Mouse (Mus musculus): ENCODE results near the gene Shld2. TPM values are rescaled to one million over a fixed set of nuclear protein-coding genes. Genes with fewer than 3 reads are reported as not detected.

Shld2 gene
- polyA plus RNA-seq, 1 experiment from 2014 or later: 6.1 TPM

DNA sequence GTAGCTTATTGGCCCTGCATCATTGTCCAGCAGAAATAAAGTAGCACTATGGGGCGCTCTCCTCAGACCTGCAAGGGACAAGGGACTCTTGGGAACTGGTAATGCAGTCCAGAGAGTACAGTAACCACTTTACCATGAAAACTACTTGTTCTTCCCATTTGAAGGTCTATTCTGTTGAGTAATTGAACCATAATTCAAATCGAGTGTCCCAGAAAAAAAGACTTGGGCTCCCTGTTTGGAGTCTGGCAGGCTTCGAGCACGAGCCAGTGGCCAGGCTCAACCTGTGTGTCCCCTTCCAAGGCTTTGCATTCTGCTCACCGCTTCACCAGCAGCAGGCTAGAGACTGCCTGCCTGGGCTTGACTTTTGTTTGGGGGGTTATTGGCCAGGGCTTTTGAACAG, 34.1 kb upstream of the Shld2 start:
- no peaks in the 10 kb centered on the region for H3K27me3 ChIP-seq (ENCODE audit: insufficient read depth, poor library complexity, severe bottlenecking)
- peaks cover 56% of the 10 kb centered on the region for H3K36me3 ChIP-seq
- no peak for DNase-seq (ENCODE audit: low spot score)
- peaks cover 4% of the 10 kb centered on the region; the same call in 1 of the 2 replicates for H3K4me1 ChIP-seq (replicated peaks)
- no peak overlapping the region for H3K4me3 ChIP-seq
- WGBS: 88% methylated on average over 5 of the region's 5 CpGs
- H3K27ac ChIP-seq: no peak overlapping the region
- no peaks in the 10 kb centered on the region for H3K9me3 ChIP-seq

DNA sequence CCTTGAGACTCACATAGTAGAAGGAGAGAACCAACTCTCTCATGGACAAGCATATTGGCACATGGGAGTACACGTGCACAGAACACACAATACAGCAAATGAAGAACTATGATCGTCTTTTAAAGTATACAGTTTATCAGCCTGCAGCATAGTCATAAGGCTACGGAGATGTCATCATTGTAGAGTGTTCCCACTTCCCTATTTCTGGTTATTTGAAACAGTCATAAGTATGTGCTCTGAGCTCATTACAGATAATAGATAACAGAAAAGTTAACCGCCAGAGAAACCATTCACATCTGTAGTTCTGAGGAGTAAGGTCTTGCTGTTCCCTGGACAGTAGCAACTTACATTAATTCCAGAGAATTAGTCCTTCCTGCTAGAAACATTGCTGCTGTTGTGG, 32.8 kb upstream of the Shld2 start:
- no peak for DNase-seq (ENCODE audit: low spot score)
- H3K9me3 ChIP-seq: no peaks in the 10 kb centered on the region
- 94% methylated on average over 4 of the region's 4 CpGs for WGBS
- peaks cover 69% of the 10 kb centered on the region for H3K36me3 ChIP-seq
- H3K4me3 ChIP-seq: no peak overlapping the region
- H3K27me3 ChIP-seq (ENCODE audit: insufficient read depth, poor library complexity, severe bottlenecking): no peaks in the 10 kb centered on the region
- no peak overlapping the region for H3K27ac ChIP-seq
- peaks cover 4% of the 10 kb centered on the region; the same call in 1 of the 2 replicates for H3K4me1 ChIP-seq (replicated peaks)

DNA sequence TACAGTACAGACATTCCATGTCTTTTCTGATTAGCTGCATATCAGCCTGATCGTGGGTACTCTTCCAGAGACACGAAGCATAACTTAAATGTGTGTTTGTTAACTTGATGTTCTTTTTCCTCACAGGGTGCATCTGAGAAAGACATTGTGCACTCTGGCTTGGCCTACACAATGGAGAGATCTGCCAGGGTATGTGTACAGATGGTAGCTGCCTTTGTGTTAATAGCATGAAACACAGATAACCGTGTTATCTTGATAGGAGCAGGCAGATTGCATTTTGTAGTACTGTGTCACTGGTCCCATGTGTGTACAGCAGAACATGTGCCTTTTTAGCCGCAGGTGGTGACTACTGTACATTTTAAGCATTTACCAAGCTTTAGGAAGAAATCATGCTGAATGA, 31.7 kb upstream of the Shld2 start:
- Histone ChIP-seq H3K4me1 (replicated peaks) (peaks cover 4% of the 10 kb centered on the region; the same call in 1 of the 2 replicates), H3K27me3 (ENCODE audit: insufficient read depth, poor library complexity, severe bottlenecking) (no peaks in the 10 kb centered on the region), H3K9me3 (no peaks in the 10 kb centered on the region), H3K27ac (no peak overlapping the region), H3K36me3 (peaks cover 79% of the 10 kb centered on the region), H3K4me3 (no peak overlapping the region)
- 92% methylated on average over 4 of the region's 4 CpGs for whole genome bisulfite sequencing
- DNase-seq (ENCODE audit: low spot score): no peak

DNA sequence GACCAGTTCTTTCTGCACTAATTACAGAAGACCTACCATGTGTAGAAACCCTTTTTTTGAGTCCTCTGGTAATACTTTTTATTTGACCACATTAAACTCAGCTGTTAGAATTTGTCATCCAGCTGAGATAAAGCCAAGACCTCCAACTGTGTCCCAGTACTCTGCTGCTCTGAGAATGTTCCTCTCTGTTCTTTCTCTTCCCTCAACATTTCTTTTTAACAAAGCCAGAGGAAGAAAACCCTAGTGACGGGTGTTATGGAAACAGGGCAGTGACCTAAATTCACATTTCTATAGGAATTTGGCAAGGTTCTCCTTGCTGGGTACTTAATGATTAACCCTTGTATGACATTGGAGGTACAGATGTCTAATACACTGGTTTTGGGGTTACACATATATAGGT, 29.2 kb upstream of the Shld2 start:
- no peak for DNase-seq (ENCODE audit: low spot score)
- no peaks in the 10 kb centered on the region for H3K9me3 ChIP-seq
- H3K27ac ChIP-seq: no peak overlapping the region
- H3K36me3 ChIP-seq: peaks cover 95% of the 10 kb centered on the region
- H3K4me1 ChIP-seq (replicated peaks): no peaks in the 10 kb centered on the region
- no peak overlapping the region for H3K4me3 ChIP-seq
- WGBS: 74% methylated on average over 1 of the region's 1 CpGs
- H3K27me3 ChIP-seq (ENCODE audit: insufficient read depth, poor library complexity, severe bottlenecking): no peaks in the 10 kb centered on the region

DNA sequence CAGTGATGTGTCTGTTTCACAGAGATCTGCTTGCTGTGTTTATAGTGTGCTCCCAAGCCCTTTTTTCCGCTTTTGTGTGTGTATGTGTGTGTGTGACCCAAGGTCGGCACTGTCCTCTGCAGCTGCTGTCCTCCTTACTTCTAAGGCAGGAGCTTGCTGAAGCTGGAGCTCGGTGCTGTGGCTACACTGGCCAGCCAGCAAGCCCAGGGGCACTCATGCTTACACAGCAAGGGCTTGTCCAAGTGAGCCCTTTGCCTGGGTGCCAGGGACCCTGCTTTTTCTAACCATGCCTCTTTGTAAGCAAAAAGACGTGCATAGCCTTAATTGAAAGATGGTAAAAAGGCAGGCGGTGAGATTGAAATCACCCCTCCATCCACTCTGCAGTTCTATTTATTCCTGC, 22.2 kb upstream of the Shld2 start:
- 91% methylated on average over 5 of the region's 5 CpGs for WGBS
- Histone ChIP-seq H3K36me3 (peaks cover 96% of the 10 kb centered on the region), H3K4me3 (no peak overlapping the region), H3K27ac (no peak overlapping the region), H3K27me3 (ENCODE audit: insufficient read depth, poor library complexity, severe bottlenecking) (no peaks in the 10 kb centered on the region), H3K4me1 (replicated peaks) (no peaks in the 10 kb centered on the region), H3K9me3 (no peaks in the 10 kb centered on the region)
- DNase-seq (ENCODE audit: low spot score): no peak

DNA sequence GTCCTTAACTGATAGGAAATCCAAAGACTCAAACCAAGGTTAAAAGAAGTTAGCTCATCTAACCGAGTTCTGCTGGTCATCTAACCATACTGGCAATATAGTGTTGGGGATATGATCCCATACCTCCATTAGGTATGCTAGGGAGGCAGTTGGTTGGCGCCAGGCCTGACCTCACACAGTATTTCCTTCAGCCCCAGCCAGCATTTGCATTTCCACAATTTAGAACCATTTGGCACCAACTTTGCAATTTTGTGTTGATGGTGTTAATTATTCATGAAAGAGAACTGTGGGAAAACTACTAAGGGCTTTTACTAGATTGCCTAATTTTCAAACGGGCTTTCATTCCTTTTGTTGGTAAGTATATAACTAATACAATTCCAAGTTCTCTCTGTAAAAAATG, 21.6 kb upstream of the Shld2 start:
- Histone ChIP-seq H3K27ac (no peak overlapping the region), H3K4me3 (no peak overlapping the region), H3K27me3 (ENCODE audit: insufficient read depth, poor library complexity, severe bottlenecking) (no peaks in the 10 kb centered on the region), H3K9me3 (no peaks in the 10 kb centered on the region), H3K36me3 (peaks cover 94% of the 10 kb centered on the region), H3K4me1 (replicated peaks) (no peaks in the 10 kb centered on the region)
- no peak for DNase-seq (ENCODE audit: low spot score)
- 88% methylated on average over 3 of the region's 3 CpGs for WGBS

DNA sequence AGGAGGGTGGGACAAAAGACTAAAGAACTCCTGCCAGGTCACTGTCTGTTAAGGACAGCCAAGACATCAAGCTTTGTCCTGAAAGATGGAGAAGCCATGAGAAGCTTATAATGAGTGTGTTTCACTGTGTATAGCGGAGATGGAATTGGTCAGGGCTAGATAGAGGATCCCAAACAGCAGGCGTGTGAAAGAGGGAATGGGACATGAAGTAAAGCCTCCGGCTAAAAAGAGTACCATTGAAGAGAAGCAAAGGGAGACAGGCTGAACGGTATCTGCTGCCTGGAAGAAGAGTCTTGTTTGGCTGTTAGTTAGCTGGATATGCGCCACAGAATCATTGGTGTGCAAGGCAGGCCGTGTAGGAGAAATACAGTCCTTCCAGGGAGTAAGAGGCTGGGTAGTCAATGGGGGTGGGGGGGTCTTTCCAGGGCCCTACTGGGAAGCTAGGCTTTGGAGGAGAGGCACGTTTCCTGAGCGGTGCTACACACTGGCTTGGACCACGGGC, 20.4 kb upstream of the Shld2 start:
- WGBS: 87% methylated on average over 9 of the region's 9 CpGs
- Histone ChIP-seq H3K36me3 (peaks cover 94% of the 10 kb centered on the region), H3K27me3 (ENCODE audit: insufficient read depth, poor library complexity, severe bottlenecking) (no peaks in the 10 kb centered on the region), H3K4me3 (no peak overlapping the region), H3K27ac (no peak overlapping the region), H3K9me3 (no peaks in the 10 kb centered on the region), H3K4me1 (replicated peaks) (no peaks in the 10 kb centered on the region)
- DNase-seq (ENCODE audit: low spot score): no peak

DNA sequence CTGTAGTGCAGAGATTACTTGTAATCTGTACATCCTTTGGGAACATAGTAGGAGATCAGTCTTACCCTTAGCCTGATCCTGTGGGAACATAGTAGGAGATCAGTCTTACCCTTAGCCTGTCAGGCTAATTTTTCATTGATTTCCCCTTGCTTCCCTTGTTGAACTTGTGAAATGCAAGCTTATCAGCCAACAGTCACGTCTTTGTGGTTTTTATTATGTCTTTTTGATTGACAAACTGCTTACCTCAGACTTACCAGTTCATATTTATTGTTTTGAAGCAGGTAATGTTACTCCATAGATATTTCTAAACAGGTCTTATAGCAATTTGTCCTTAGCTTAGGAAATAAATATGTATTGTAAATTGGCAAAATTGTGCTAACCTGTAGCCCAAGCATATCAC, 17.3 kb upstream of the Shld2 start:
- 85% methylated on average over 1 of the region's 1 CpGs for WGBS
- Histone ChIP-seq H3K9me3 (no peaks in the 10 kb centered on the region), H3K27me3 (ENCODE audit: insufficient read depth, poor library complexity, severe bottlenecking) (no peaks in the 10 kb centered on the region), H3K27ac (no peak overlapping the region), H3K36me3 (peaks cover 92% of the 10 kb centered on the region), H3K4me1 (replicated peaks) (no peaks in the 10 kb centered on the region), H3K4me3 (no peak overlapping the region)
- no peak for DNase-seq (ENCODE audit: low spot score)

DNA sequence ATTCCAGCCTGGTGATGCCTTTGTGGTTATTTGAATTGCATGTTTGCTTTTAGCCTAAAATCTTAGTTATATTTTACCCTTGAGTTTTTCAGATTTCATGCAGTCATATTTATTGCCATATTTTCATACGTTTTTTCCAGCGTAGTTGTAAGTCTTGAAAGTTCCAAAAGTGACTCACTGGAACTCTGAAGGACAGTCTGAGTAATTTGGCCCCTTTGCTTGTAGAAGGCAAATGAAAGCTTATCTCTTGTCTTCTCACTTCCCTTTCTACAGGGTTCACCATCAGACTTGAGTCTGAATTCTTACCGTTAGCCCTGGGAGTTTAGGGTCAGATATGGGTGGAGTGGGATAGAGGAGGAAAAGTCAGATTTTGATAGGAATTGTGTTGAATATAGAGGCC, 16.3 kb upstream of the Shld2 start:
- no peaks in the 10 kb centered on the region for H3K27me3 ChIP-seq (ENCODE audit: insufficient read depth, poor library complexity, severe bottlenecking)
- WGBS: 92% methylated on average over 3 of the region's 3 CpGs
- H3K9me3 ChIP-seq: no peaks in the 10 kb centered on the region
- DNase-seq (ENCODE audit: low spot score): no peak
- H3K36me3 ChIP-seq: peaks cover 86% of the 10 kb centered on the region
- H3K27ac ChIP-seq: no peak overlapping the region
- H3K4me1 ChIP-seq (replicated peaks): no peaks in the 10 kb centered on the region
- H3K4me3 ChIP-seq: no peak overlapping the region

DNA sequence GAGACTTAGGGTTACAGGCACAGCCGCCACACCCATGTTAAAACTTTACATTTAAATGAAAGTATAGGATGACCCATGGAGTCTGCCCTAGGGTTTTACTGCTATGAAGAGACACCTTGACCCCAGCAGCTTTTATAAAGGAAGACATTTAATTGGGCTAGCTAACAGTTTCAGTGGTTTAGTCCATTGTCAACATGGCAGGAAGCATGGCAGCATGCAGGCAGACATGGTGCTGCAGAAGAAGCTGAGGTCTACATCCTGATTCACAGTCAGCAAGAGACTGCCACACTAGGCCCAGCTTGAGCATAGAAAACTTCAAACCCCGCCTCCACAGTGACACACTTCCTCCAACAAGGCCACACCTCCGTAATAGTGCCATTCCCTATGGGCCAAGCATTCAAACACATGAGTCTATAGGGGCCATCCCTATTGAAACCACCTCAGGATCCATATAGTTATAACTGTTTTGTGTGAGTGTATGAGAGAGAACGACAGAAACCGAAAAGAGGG, 13.3 kb upstream of the Shld2 start:
- no peak for DNase-seq (ENCODE audit: low spot score)
- Histone ChIP-seq H3K4me1 (replicated peaks) (no peaks in the 10 kb centered on the region), H3K27me3 (ENCODE audit: insufficient read depth, poor library complexity, severe bottlenecking) (no peaks in the 10 kb centered on the region), H3K4me3 (no peak overlapping the region), H3K36me3 (peaks cover 88% of the 10 kb centered on the region), H3K27ac (no peak overlapping the region), H3K9me3 (no peaks in the 10 kb centered on the region)
- WGBS: 90% methylated on average over 5 of the region's 5 CpGs

DNA sequence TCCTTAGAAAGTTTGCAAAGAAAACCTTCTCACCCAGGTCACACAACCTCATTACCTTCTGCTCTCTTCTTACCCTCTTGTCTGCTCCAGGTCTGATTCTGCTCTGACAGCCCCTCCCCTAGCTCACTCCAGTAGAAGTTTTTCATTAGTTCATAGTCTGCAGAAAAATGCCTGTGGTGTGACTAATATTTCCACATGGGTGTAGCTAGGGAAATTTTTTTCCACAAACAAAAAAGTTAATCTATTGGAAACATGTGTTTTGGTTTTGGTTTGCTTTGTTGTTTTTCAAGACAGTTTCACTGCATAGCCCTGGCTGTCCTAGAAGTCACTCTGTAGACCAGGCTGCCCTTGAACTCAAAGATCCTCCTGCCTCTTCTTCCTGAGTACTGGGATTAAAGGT, 7.8 kb upstream of the Shld2 start:
- Histone ChIP-seq H3K36me3 (peaks cover 66% of the 10 kb centered on the region), H3K27me3 (ENCODE audit: insufficient read depth, poor library complexity, severe bottlenecking) (no peaks in the 10 kb centered on the region), H3K27ac (no peak overlapping the region), H3K4me3 (no peak overlapping the region), H3K4me1 (replicated peaks) (peaks cover 8% of the 10 kb centered on the region), H3K9me3 (no peaks in the 10 kb centered on the region)
- DNase-seq (ENCODE audit: low spot score): no peak

DNA sequence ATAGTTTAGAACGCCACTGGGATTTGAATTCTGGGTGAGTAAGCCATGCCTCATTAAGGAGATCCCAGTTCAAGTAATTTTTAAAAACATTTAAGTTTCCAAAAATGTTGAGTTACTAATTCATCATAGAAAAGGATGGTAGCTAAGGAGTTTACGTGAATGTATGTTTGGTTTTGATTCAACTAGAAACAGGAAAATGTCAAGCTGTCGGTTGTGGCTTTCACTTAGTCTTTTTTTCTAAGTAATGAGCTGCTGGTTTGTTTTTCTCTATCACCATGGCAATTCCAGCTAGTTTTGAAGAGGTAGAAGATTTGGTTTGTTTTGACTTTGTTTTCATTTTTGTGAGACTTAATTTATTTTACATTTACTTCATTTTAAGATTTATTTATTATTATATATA, 7.1 kb upstream of the Shld2 start:
- 94% methylated on average over 3 of the region's 3 CpGs for WGBS
- H3K36me3 ChIP-seq: peaks cover 60% of the 10 kb centered on the region

DNA sequence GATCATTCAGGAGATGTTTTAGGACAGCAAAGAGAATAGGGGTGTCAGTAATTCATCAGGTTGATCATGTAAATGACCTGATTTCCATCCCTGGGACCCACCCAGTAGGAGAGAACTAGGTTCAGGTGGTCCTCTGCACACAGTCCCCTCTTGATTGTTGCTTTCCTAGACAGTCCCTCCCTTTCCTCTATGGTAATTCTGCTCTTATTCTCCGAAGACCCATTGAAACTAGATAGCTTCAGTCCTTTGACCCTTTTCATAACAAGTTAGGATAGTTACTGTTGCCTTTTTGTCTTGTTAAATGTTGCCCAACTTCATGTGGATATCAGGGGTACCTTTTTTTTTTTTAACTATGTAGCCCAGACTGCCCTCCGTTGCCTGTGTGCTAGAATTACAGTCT, 6.1 kb upstream of the Shld2 start:
- Histone ChIP-seq H3K4me1 (replicated peaks) (peaks cover 23% of the 10 kb centered on the region), H3K4me3 (no peak overlapping the region), H3K9me3 (no peaks in the 10 kb centered on the region), H3K27ac (no peak overlapping the region), H3K27me3 (ENCODE audit: insufficient read depth, poor library complexity, severe bottlenecking) (no peaks in the 10 kb centered on the region), H3K36me3 (peaks cover 55% of the 10 kb centered on the region)
- DNase-seq (ENCODE audit: low spot score): no peak
- 87% methylated on average over 2 of the region's 2 CpGs for WGBS

More for the DNA sequence above, 7.1 kb upstream of the Shld2 start:
- no peak for DNase-seq (ENCODE audit: low spot score)
- H3K27me3 ChIP-seq (ENCODE audit: insufficient read depth, poor library complexity, severe bottlenecking): no peaks in the 10 kb centered on the region
- no peaks in the 10 kb centered on the region for H3K9me3 ChIP-seq
- peaks cover 15% of the 10 kb centered on the region for H3K4me1 ChIP-seq (replicated peaks)
- no peak overlapping the region for H3K4me3 ChIP-seq
- no peak overlapping the region for H3K27ac ChIP-seq

DNA sequence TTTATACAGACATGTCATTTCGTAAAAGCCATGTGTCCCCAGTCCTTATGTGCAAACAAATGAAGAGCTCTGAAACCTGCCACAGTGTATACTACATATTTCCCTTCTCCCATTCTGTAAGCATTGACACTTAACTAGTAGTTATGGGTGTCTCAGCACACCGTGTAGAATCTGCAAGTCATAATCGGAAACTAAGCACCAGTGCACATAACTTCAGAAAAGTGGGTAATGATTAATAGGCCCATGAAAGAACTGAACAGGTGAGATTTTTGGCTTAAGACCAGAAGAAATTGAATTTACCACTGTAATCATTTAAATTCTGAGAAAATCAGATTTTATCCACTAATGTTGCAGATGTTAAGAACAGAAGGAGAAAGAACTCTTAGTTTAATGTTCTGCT, 4.5 kb upstream of the Shld2 start:
- H3K27me3 ChIP-seq (ENCODE audit: insufficient read depth, poor library complexity, severe bottlenecking): no peaks in the 10 kb centered on the region
- DNase-seq (ENCODE audit: low spot score): no peak
- WGBS: 91% methylated on average over 3 of the region's 3 CpGs
- H3K27ac ChIP-seq: no peak overlapping the region
- H3K4me3 ChIP-seq: no peak overlapping the region
- H3K4me1 ChIP-seq (replicated peaks): peaks cover 25% of the 10 kb centered on the region
- peaks cover 40% of the 10 kb centered on the region for H3K36me3 ChIP-seq
- H3K9me3 ChIP-seq: no peaks in the 10 kb centered on the region

Data from hindbrain, embryonic 10.5 days (tissue).